ENCODE assay signal across 15 mouse cellular contexts in genomic region chr8:93968293-93968692, GRCm38 (mm10). TPM values are rescaled to one million over a fixed set of nuclear protein-coding genes. Genes with fewer than 3 reads are reported as not detected.
DNase-seq lines count a peak whose midpoint lies in the region; ATAC-seq and TF ChIP-seq lines count a peak whose summit lies in the region.
"Had no signal": no experiment of that assay in that cellular context is flagged by ENCODE, and none has a peak within 500 bp of the region (broad histone marks: within the 10 kb centered on the region; RNA-seq: fewer than 3 reads in every experiment).

No protein-coding gene starts in this region.

- H3K27ac ChIP-seq in forebrain, embryonic 11.5 days (ENCODE audit: low read depth, low read length): no peak overlapping the region
- no peak overlapping the region for H3K27ac ChIP-seq in forebrain, embryonic 10.5 days
- H3K27ac ChIP-seq in kidney, embryonic 15.5 days: no peak overlapping the region
- H3K27ac ChIP-seq in ES-E14 (ENCODE audit: insufficient read depth, low read depth, low read length, poor library complexity, severe bottlenecking): peak overlapping the region; percentile 42; the same call in 1 of the 2 replicates
- no peak overlapping the region for H3K27ac ChIP-seq in limb, embryonic 11.5 days (replicated peaks; ENCODE audit: low read depth, low read length)
- H3K27ac ChIP-seq: heart, embryonic 13.5 days had no signal

- intact Hi-C loops in heart, postnatal 10 days (cut with DNase I): no loop called here

- ATAC-seq in forebrain, embryonic 11.5 days (replicated peaks; ENCODE audit: low FRiP score): no peak
- 0 out of 2 replicates have a peak, but pooled peaks have one; percentile 16 for ATAC-seq in kidney, embryonic 15.5 days (replicated peaks; ENCODE audit: low FRiP score)
- ATAC-seq in limb, embryonic 11.5 days (ENCODE audit: insufficient number of reproducible peaks, low FRiP score, low TSS enrichment, low read depth): peak; percentile 60; the same call in 1 of the 2 replicates

- H3K4me1 ChIP-seq in forebrain, embryonic 11.5 days (replicated peaks; ENCODE audit: control insufficient read depth, insufficient read depth, low read length): no peaks in the 10 kb centered on the region
- H3K4me1 ChIP-seq in forebrain, embryonic 10.5 days: peaks cover 11% of the 10 kb centered on the region
- H3K4me1 ChIP-seq in kidney, embryonic 15.5 days: peaks cover 5% of the 10 kb centered on the region; the same call in 1 of the 2 replicates
- peaks cover 0 to 2% of the 10 kb centered on the region in 2 experiments; a peak in 1 of 4 replicates for H3K4me1 ChIP-seq in ES-E14 (ENCODE audit: control insufficient read depth in 2 of 2, insufficient read depth in 2 of 2, low read length in 2 of 2, poor library complexity in 1 of 2)
- H3K4me1 ChIP-seq in limb, embryonic 11.5 days (ENCODE audit: control insufficient read depth, insufficient read depth, low read length): no peaks in the 10 kb centered on the region; the same call in 1 of the 2 replicates
- H3K4me1 ChIP-seq: heart, embryonic 13.5 days had no signal

- no peak overlapping the region for H3K4me3 ChIP-seq in forebrain, embryonic 11.5 days (ENCODE audit: low read depth, low read length)
- no peak overlapping the region for H3K4me3 ChIP-seq in forebrain, embryonic 10.5 days
- H3K4me3 ChIP-seq in kidney, embryonic 15.5 days (replicated peaks): no peak overlapping the region
- H3K4me3 ChIP-seq in ES-E14 (ENCODE audit: insufficient read depth in 1 of 2, low read depth in 1 of 2, low read length in 2 of 2, poor library complexity in 1 of 2, severe bottlenecking in 1 of 2): no peak overlapping the region
- no peak overlapping the region for H3K4me3 ChIP-seq in limb, embryonic 11.5 days (ENCODE audit: low read depth, low read length)
- H3K4me3 ChIP-seq: heart, embryonic 13.5 days had no signal

- no peak overlapping the region for H3K9ac ChIP-seq in forebrain, embryonic 11.5 days (ENCODE audit: low read length)
- no peak overlapping the region for H3K9ac ChIP-seq in kidney, embryonic 15.5 days
- H3K9ac ChIP-seq in ES-E14 (ENCODE audit: insufficient read depth, low read depth, low read length, poor library complexity, severe bottlenecking): no peak overlapping the region
- H3K9ac ChIP-seq in limb, embryonic 11.5 days (ENCODE audit: low read length): no peak overlapping the region
- H3K9ac ChIP-seq: heart, embryonic 13.5 days had no signal

- no peaks in the 10 kb centered on the region for H3K9me3 ChIP-seq in forebrain, embryonic 11.5 days (ENCODE audit: control insufficient read depth, low read length)
- H3K9me3 ChIP-seq in forebrain, embryonic 10.5 days: no peaks in the 10 kb centered on the region
- H3K9me3 ChIP-seq in kidney, embryonic 15.5 days (replicated peaks): no peaks in the 10 kb centered on the region
- no peaks in the 10 kb centered on the region for H3K9me3 ChIP-seq in ES-E14 (ENCODE audit: control insufficient read depth, insufficient read depth, low read depth, low read length)
- no peaks in the 10 kb centered on the region for H3K9me3 ChIP-seq in limb, embryonic 11.5 days (ENCODE audit: control insufficient read depth, low read length)
- H3K9me3 ChIP-seq: heart, embryonic 13.5 days had no signal

- in situ Hi-C loops in ES-E14 (cut with MboI; ENCODE audit: low sequenced_read_pairs in 2 of 2, unreplicated experiment in 2 of 2): no loop called here

- 80% methylated on average over 6 of the region's 6 CpGs for WGBS in forebrain, embryonic 11.5 days
- 81% methylated on average over 6 of the region's 6 CpGs for WGBS in forebrain, embryonic 10.5 days
- 68% methylated on average over 6 of the region's 6 CpGs for WGBS in kidney, embryonic 15.5 days
- 65% methylated on average over 6 of the region's 6 CpGs for WGBS in limb, embryonic 11.5 days

- H3K27me3 ChIP-seq in forebrain, embryonic 11.5 days (ENCODE audit: control insufficient read depth, insufficient read depth, low read length): no peaks in the 10 kb centered on the region
- no peaks in the 10 kb centered on the region for H3K27me3 ChIP-seq in forebrain, embryonic 10.5 days (ENCODE audit: poor library complexity, severe bottlenecking)
- no peaks in the 10 kb centered on the region for H3K27me3 ChIP-seq in kidney, embryonic 15.5 days
- no peaks in the 10 kb centered on the region for H3K27me3 ChIP-seq in limb, embryonic 11.5 days (ENCODE audit: control insufficient read depth, insufficient read depth, low read length)
- H3K27me3 ChIP-seq: CH12.LX; heart, embryonic 13.5 days had no signal

- peak; percentile 50 for DNase-seq in forebrain, embryonic 11.5 days (ENCODE audit: low spot score)
- no peak for DNase-seq in forebrain, embryonic 10.5 days (ENCODE audit: extremely low spot score, low spot score)
- no peak for DNase-seq in kidney, adult 18-20 months
- DNase-seq in ES-E14 (ENCODE audit: low read depth, low spot score): no peak
- DNase-seq in limb, embryonic 11.5 days (ENCODE audit: low spot score): no peak
- no peak for DNase-seq in heart, postnatal 10 days
- DNase-seq in B cell, adult 2 months: no peak
- DNase-seq: adrenal gland, postnatal 25 days; kidney, postnatal 36 days; layer of hippocampus, postnatal 36 days; lung, adult 18-20 months; thymus, postnatal 4 days had no signal

- H3K36me3 ChIP-seq in forebrain, embryonic 11.5 days (ENCODE audit: control insufficient read depth, insufficient read depth, low read length): peaks cover 3% of the 10 kb centered on the region; the same call in 1 of the 2 replicates
- peaks cover 36% of the 10 kb centered on the region for H3K36me3 ChIP-seq in forebrain, embryonic 10.5 days (replicated peaks)
- peaks cover 33% of the 10 kb centered on the region for H3K36me3 ChIP-seq in kidney, embryonic 15.5 days
- H3K36me3 ChIP-seq in ES-E14 (ENCODE audit: control insufficient read depth, insufficient read depth, low read length, poor library complexity, severe bottlenecking): peaks cover 4% of the 10 kb centered on the region; the same call in 1 of the 2 replicates
- peaks cover 7% of the 10 kb centered on the region for H3K36me3 ChIP-seq in limb, embryonic 11.5 days (ENCODE audit: control insufficient read depth, insufficient read depth, low read length)

- H3K4me2 ChIP-seq in forebrain, embryonic 11.5 days (ENCODE audit: low read depth, low read length, severe bottlenecking): no peak overlapping the region
- no peak overlapping the region for H3K4me2 ChIP-seq in kidney, embryonic 15.5 days
- H3K4me2 ChIP-seq in limb, embryonic 11.5 days (ENCODE audit: low read depth, severe bottlenecking): no peak overlapping the region
- H3K4me2 ChIP-seq: heart, embryonic 13.5 days had no signal

TF ChIP-seq in ES-E14, 5 proteins besides CTCF, POLR2A, EP300 and RAD21:
- no peak for TF ChIP-seq ZNF384 (IDR thresholded peaks at IDR 0.05; ENCODE audit: low read depth, low read length)
- no peak for TF ChIP-seq CHD2 (IDR thresholded peaks at IDR 0.05; ENCODE audit: low read depth, low read length)
- no peak for TF ChIP-seq ZC3H11A (IDR thresholded peaks at IDR 0.05; ENCODE audit: borderline replicate concordance, low read depth, low read length)
- TF ChIP-seq HCFC1 (IDR thresholded peaks at IDR 0.05; ENCODE audit: borderline replicate concordance, insufficient read depth, low read length): no peak
- TF ChIP-seq MAFK (IDR thresholded peaks at IDR 0.05; ENCODE audit: insufficient read depth, low read depth, low read length): no peak

RNA-seq across cellular contexts. Expression of gene Amfr, which starts 44.3 kb away (rescaled TPM):
- 60.5 and 65.3 TPM in 2 replicates for polyA plus RNA-seq in forebrain, embryonic 11.5 days (2014; fragmentation: Nextera tagmentation; extraction: Ambion mirVana)
- 36.7 and 39.1 TPM in 2 replicates for polyA plus RNA-seq in forebrain, embryonic 10.5 days (2016; fragmentation: Nextera tagmentation; extraction: Ambion mirVana)
- polyA plus RNA-seq in kidney, embryonic 15.5 days (2015; fragmentation: Nextera tagmentation; extraction: Ambion mirVana): 45.4 and 49.3 TPM in 2 replicates
- total RNA-seq in ES-E14 (2012; rRNA removed): 67.1 and 73.6 TPM in 2 replicates
- polyA plus RNA-seq in limb, embryonic 11.5 days (2014; fragmentation: Nextera tagmentation; extraction: Ambion mirVana): 37.3 and 44.9 TPM in 2 replicates
- total RNA-seq in heart, postnatal 10 days (2021): 100 to 1,000 TPM; 125 to 126 TPM
